Mouse (Mus musculus) heart, adult 2 months (tissue): ENCODE measurements around the gene Fam208a. TPM values are rescaled to one million over a fixed set of nuclear protein-coding genes. Genes with fewer than 3 reads are reported as not detected.

Experiments used
- DNase-seq, 2 experiments: peaks; one replicate each; pipeline ENCODE4 v3.0.0; 2021
- H3K27ac ChIP-seq: fragments of 200-600 bp; 2 replicates; pipeline ENCODE4 v1.8.1; 2022
- H3K27me3 ChIP-seq: fragments of 200-500 bp; 2 replicates; pipeline ENCODE4 v1.6.1; 2012; ENCODE audit warnings: mild to moderate bottlenecking, low read length, inconsistent platforms, mixed read lengths; ENCODE audit not compliant: control insufficient read depth, insufficient read depth
- H3K36me3 ChIP-seq: fragments of 200-500 bp; 2 replicates; pipeline ENCODE4 v1.6.1; 2012; ENCODE audit warnings: low read length, inconsistent platforms; ENCODE audit not compliant: control insufficient read depth, insufficient read depth
- H3K4me1 ChIP-seq: fragments of 200-500 bp; 2 replicates; pipeline ENCODE4 v1.6.1; 2011; ENCODE audit warnings: low read length; ENCODE audit not compliant: control insufficient read depth, insufficient read depth
- H3K4me3 ChIP-seq: fragments of 200-600 bp; 2 replicates; pipeline ENCODE4 v1.8.1; 2022
- H3K79me2 ChIP-seq: fragments of 200-500 bp; replicated peaks from 2 replicates; pipeline ENCODE4 v1.6.1; 2012; ENCODE audit warnings: mild to moderate bottlenecking, inconsistent platforms, low read length, moderate library complexity, mixed read lengths; ENCODE audit not compliant: control insufficient read depth, insufficient read depth
- H3K9ac ChIP-seq: fragments of 200-500 bp; 2 replicates; pipeline ENCODE4 v1.6.1; 2012; ENCODE audit warnings: low read depth, mild to moderate bottlenecking, control low read depth, inconsistent platforms, low read length, mixed read lengths
- CTCF ChIP-seq: fragments of 200-600 bp; IDR thresholded peaks from 2 replicates; pipeline ENCODE4 v1.8.1; 2022; ENCODE audit warnings: antibody characterized with exemption, mild to moderate bottlenecking, moderate library complexity
- EP300 ChIP-seq: fragments of 200-500 bp; IDR thresholded peaks from 2 replicates; pipeline ENCODE4 v1.6.1; 2011; ENCODE audit warnings: low read depth, low read length, control low read depth; ENCODE audit not compliant: insufficient read depth
- POLR2A ChIP-seq: fragments of 200-500 bp; IDR thresholded peaks from 2 replicates; pipeline ENCODE4 v1.6.1; 2011; ENCODE audit warnings: mild to moderate bottlenecking, low read depth, low read length, control low read depth; ENCODE audit not compliant: insufficient read depth
- WGBS: fragments of 180-500 bp; shearing (Covaris S2); methylation state at CpG from one replicate; pipeline ENCODE4 v1.1.7; 2018; 5-methylcytosine and 5-hydroxymethylcytosine counted together
- intact Hi-C: fragments of 180-260 bp; cut with DNase I; formaldehyde crosslinking; loops from one replicate; pipeline ENCODE4 v1.15.1; 2025
- long read RNA-seq: library from polyadenylated mRNA; stranded (forward); transcript quantifications from one replicate; pipeline ENCODE4 v2.0.0, GENCODE M21; 2021
- polyA plus RNA-seq: library from polyadenylated mRNA; depleted of rRNA; stranded (reverse); fragments of >200 nt; gene quantifications from 2 replicates; pipeline ENCODE4 v1.2.3, GENCODE M21; 2012; rRNA removed
- total RNA-seq, 2 experiments: library from RNA; stranded (reverse); gene quantifications; 2 replicates each; pipeline ENCODE4 v1.2.3; 2021

Gene Fam208a
- total RNA-seq (10 to 100 TPM in 1 of 2 experiments, 1 to 10 TPM in 1; 9.8 to 11.4 TPM), polyA plus RNA-seq (3.3 and 7.2 TPM in 2 replicates)
- long read RNA-seq, partial matches to known transcripts = 1 of 3 reads
- long read RNA-seq, other reads (novel, unspliced or antisense) = 2 of 3 reads

DNA sequence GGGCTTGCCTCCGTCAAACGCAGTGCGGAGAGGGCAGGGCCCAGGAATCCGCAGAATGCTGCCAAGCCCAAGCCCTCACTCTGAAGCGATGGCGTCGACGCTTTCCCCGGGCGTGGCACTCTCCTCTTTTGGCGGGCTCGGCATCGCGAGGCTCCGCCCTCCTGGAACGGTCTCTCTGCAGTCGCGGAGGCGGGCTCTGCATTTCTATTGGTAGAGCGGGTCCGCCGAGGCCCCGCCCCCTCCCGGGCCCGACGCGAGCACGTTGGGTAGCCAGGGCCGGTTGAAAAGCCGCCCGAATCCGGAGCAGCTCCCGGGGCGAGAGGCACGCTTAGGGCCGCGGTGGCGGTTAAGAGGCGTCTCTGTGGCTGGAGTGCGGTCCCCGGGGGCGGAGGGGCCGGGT lies at the start of gene Fam208a:
Fam208a (plus strand) TSS at position 262 of the 400 bp plus-strand sequence.
- peaks cover 10% of the 10 kb centered on the region for H3K36me3 ChIP-seq
- H3K9ac ChIP-seq = peak within 1 kb of the TSS; percentile 86
- no peaks in the 10 kb centered on the region for H3K79me2 ChIP-seq
- H3K27me3 ChIP-seq = no peaks in the 10 kb centered on the region
- H3K27ac ChIP-seq = peak within 1 kb of the TSS; percentile 99
- intact Hi-C loops = loop anchor here (10.0 kb wide), 2 partner anchors 394 to 454 kb away; partner anchors contain the start of genes Appl1 and Il17rd
- peaks cover 1% of the 10 kb centered on the region; the same call in 1 of the 2 replicates for H3K4me1 ChIP-seq
- peak; percentile 96 to 98 for DNase-seq
- 1% methylated on average over 42 of the region's 43 CpGs for WGBS
- H3K4me3 ChIP-seq = peak within 1 kb of the TSS; percentile 78
- TF ChIP-seq CTCF (no peak), POLR2A (peak; percentile 74), EP300 (peak; percentile 54; the same call in 1 of the 2 replicates)

DNA sequence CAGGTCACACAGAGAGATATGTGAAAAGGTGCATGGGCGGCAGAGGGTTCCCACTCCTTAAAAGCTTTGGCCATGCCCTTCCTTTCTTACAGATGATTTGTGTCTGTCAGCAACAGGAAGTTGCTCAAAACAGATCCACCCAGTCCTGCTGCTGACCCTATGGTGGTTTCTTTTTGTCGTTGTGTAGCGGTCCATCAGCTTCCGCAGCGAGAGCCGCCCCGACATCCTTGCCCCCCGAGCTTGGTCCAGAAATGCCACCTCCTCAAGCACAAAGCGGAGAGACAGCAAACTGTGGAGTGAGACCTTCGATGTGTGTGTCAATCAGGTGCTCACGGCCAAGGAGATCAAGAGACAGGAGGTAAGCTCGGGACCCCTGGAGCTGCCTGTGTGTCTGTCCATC lies 49.2 kb upstream of the Fam208a start:
- H3K9ac ChIP-seq = peak overlapping the region; percentile 48; the same call in 1 of the 2 replicates
- DNase-seq = peak; percentile 56 to 58
- no peak overlapping the region; the same call in 1 of the 2 replicates for H3K4me3 ChIP-seq
- TF ChIP-seq EP300 (no peak), CTCF (no peak), POLR2A (no peak)
- intact Hi-C loops = loop anchor here (5.0 kb wide), 1 partner anchor 37 kb away; no protein-coding TSS in a partner anchor
- WGBS = 53% methylated on average over 12 of the region's 12 CpGs
- H3K27me3 ChIP-seq = no peaks in the 10 kb centered on the region
- H3K36me3 ChIP-seq = peaks cover 2% of the 10 kb centered on the region; the same call in 1 of the 2 replicates
- peak overlapping the region; percentile 53 for H3K27ac ChIP-seq
- H3K79me2 ChIP-seq = no peaks in the 10 kb centered on the region
- H3K4me1 ChIP-seq = peaks cover 8% of the 10 kb centered on the region

DNA sequence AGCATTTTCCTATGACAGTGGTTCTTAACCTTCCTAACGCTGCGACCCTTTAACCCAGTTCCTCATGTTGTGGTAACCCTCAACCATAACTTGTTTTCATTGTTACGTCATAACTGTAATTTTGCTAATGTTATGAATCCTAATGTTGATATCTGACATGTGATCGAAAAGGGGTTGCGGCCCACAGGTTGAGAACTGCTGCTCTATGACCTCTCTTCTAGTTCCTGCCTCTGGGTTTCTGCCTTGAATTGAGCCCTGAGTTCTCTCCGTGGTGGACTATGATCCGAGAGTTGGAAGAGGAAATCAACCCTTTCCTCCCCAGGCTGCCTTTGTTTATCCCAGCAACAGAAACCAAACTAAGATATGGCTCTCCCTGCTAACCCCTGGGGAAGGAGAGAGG lies 47.2 kb upstream of the Fam208a start:
- no peak for TF ChIP-seq CTCF
- no peak for TF ChIP-seq EP300
- no peak for TF ChIP-seq POLR2A
- H3K4me1 ChIP-seq = peaks cover 4% of the 10 kb centered on the region
- H3K27ac ChIP-seq = no peak overlapping the region
- no peaks in the 10 kb centered on the region for H3K27me3 ChIP-seq
- no peaks in the 10 kb centered on the region for H3K79me2 ChIP-seq
- WGBS = 75% methylated on average over 7 of the region's 7 CpGs
- no peak overlapping the region for H3K9ac ChIP-seq
- H3K36me3 ChIP-seq = peaks cover 2% of the 10 kb centered on the region; the same call in 1 of the 2 replicates
- no peak overlapping the region for H3K4me3 ChIP-seq
- intact Hi-C loops = no loop called here
- DNase-seq = no peak

DNA sequence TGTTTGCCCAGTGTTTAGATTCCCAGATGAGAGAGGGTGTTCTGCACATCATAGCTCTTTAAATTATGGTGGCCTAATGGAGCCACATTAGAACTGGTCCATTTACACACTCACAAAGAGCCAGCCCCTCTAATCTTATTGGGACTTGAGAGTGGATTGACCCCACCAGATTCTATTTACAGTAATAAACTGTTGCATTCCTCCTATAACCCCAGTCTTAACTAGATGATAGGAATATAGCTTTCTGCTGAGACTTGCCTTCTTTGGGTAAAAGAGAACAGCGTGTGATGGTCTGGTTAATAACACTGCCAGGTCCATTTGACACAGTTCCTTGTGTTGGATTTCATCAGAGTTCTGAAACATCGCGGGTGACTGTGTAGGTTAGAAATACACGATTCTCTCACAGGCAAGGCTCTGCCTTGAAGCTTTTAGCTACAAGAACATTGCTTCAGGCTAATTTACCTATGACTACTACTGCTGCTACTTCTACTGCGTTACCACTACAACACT lies 45.3 kb upstream of the Fam208a start:
- WGBS = 90% methylated on average over 5 of the region's 5 CpGs
- intact Hi-C loops = no loop called here
- TF ChIP-seq CTCF = no peak
- no peak for TF ChIP-seq POLR2A
- TF ChIP-seq EP300 = no peak
- no peaks in the 10 kb centered on the region for H3K79me2 ChIP-seq
- peaks cover 14% of the 10 kb centered on the region for H3K36me3 ChIP-seq
- no peak overlapping the region for H3K27ac ChIP-seq
- H3K4me3 ChIP-seq = no peak overlapping the region
- H3K4me1 ChIP-seq = peaks cover 4% of the 10 kb centered on the region
- H3K27me3 ChIP-seq = no peaks in the 10 kb centered on the region
- H3K9ac ChIP-seq = no peak overlapping the region
- no peak for DNase-seq

DNA sequence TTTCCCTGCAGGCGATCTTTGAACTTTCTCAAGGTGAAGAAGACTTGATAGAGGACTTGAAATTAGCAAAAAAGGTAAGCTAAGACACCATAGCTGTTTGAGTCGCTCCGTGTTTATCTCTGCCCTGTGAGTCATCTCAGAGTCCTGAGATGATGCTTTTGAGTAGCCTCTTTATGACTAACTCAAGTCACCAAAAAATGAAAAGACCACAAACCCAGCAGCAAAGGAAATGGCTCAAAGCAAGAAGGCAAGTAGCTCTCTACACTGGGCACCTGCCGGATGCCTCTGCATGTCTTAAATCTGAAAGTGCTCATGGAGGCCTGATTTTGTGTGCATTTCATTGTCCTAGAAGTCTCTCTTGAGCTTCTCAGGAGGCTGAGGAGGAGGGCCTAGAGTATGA lies 44.5 kb upstream of the Fam208a start:
- no peak overlapping the region for H3K27ac ChIP-seq
- TF ChIP-seq CTCF = no peak
- TF ChIP-seq EP300 = no peak
- no peak for TF ChIP-seq POLR2A
- DNase-seq = no peak
- 88% methylated on average over 4 of the region's 4 CpGs for WGBS
- H3K4me3 ChIP-seq = no peak overlapping the region
- H3K79me2 ChIP-seq = no peaks in the 10 kb centered on the region
- no peaks in the 10 kb centered on the region for H3K27me3 ChIP-seq
- H3K4me1 ChIP-seq = peaks cover 4% of the 10 kb centered on the region
- H3K36me3 ChIP-seq = peaks cover 20% of the 10 kb centered on the region
- intact Hi-C loops = no loop called here
- H3K9ac ChIP-seq = no peak overlapping the region

DNA sequence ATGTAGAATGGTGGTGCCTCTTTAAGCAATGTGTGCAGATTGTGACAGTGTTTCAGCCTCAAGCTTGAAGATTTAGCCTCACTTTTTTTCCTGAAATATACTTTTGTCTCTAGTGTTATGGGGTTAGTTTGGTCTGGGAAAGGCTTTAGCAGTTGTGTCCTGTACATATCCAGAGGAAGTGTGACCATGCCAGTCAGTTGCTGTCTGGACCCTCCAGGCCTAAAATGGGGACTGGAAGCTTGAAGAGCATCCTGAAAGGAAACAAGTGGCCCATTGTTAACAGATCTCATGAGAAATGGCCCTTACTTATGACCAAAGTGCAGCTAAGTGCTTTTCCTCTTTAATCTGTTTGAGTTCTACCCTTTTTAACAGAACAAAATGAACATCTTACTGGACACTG lies 40.0 kb upstream of the Fam208a start:
- intact Hi-C loops = no loop called here
- Histone ChIP-seq H3K4me1 (peaks cover 5% of the 10 kb centered on the region), H3K27ac (peak overlapping the region; percentile 12), H3K79me2 (no peaks in the 10 kb centered on the region), H3K36me3 (peaks cover 28% of the 10 kb centered on the region), H3K9ac (no peak overlapping the region), H3K4me3 (no peak overlapping the region), H3K27me3 (no peaks in the 10 kb centered on the region)
- TF ChIP-seq CTCF (no peak), EP300 (no peak), POLR2A (no peak)
- no peak for DNase-seq
